Mouse (Mus musculus): ENCODE results near the gene Aste1. TPM values are rescaled to one million over a fixed set of nuclear protein-coding genes. Genes with fewer than 3 reads are reported as not detected.

Gene Aste1
- polyA plus RNA-seq, 1 experiment from 2014 or later, result 12.4 TPM

GRCm38 (mm10) chr9:105379533-105380145 is 15.6 kb upstream of the Aste1 start:
- Histone ChIP-seq H3K4me1 (replicated peaks) (peaks cover 13% of the 10 kb centered on the region), H3K4me3 (no peak overlapping the region), H3K27me3 (no peaks in the 10 kb centered on the region), H3K27ac (replicated peaks) (no peak overlapping the region), H3K4me2 (no peak overlapping the region), H3K36me3 (no peaks in the 10 kb centered on the region), H3K9ac (no peak overlapping the region), H3K9me3 (no peaks in the 10 kb centered on the region)
- peak; percentile 79 for ATAC-seq (ENCODE audit: low FRiP score, low read depth)
- 38% methylated on average over 8 of the region's 8 CpGs for WGBS

- no peaks in the 10 kb centered on the region for H3K9me3 ChIP-seq
Measured at GRCm38 (mm10) chr9:105387403-105387802, 7.8 kb upstream of the Aste1 start.

GRCm38 (mm10) chr9:105389289-105389688 is 5.9 kb upstream of the Aste1 start:
- Histone ChIP-seq H3K9me3 (no peaks in the 10 kb centered on the region), H3K9ac (no peak overlapping the region), H3K27me3 (0 out of 2 replicates have a peak, but pooled peaks cover 4% of the 10 kb centered on the region), H3K27ac (replicated peaks) (no peak overlapping the region), H3K36me3 (no peaks in the 10 kb centered on the region), H3K4me3 (no peak overlapping the region), H3K4me1 (replicated peaks) (no peaks in the 10 kb centered on the region), H3K4me2 (no peak overlapping the region)
- WGBS, result 13% methylated on average over 4 of the region's 4 CpGs
- ATAC-seq (ENCODE audit: low FRiP score, low read depth), result no peak

More at GRCm38 (mm10) chr9:105387403-105387802, 7.8 kb upstream of the Aste1 start:
- no peaks in the 10 kb centered on the region for H3K27me3 ChIP-seq
- 89% methylated on average over 5 of the region's 5 CpGs for WGBS
- no peak overlapping the region for H3K4me3 ChIP-seq
- no peak overlapping the region for H3K27ac ChIP-seq (replicated peaks)
- H3K9ac ChIP-seq, result no peak overlapping the region
- no peak overlapping the region for H3K4me2 ChIP-seq
- H3K36me3 ChIP-seq, result no peaks in the 10 kb centered on the region
- ATAC-seq (ENCODE audit: low FRiP score, low read depth), result no peak
- H3K4me1 ChIP-seq (replicated peaks), result no peaks in the 10 kb centered on the region

GRCm38 (mm10) chr9:105390616-105391015 is 4.6 kb upstream of the Aste1 start:
- ATAC-seq (ENCODE audit: low FRiP score, low read depth), result no peak
- Histone ChIP-seq H3K4me1 (replicated peaks) (peaks cover 7% of the 10 kb centered on the region; the same call in 1 of the 2 replicates), H3K9ac (no peak overlapping the region), H3K27me3 (0 out of 2 replicates have a peak, but pooled peaks cover 4% of the 10 kb centered on the region), H3K9me3 (no peaks in the 10 kb centered on the region), H3K27ac (replicated peaks) (no peak overlapping the region), H3K4me2 (no peak overlapping the region), H3K4me3 (no peak overlapping the region), H3K36me3 (no peaks in the 10 kb centered on the region)
- WGBS, result 70% methylated on average over 4 of the region's 5 CpGs

- no peaks in the 10 kb centered on the region for H3K9me3 ChIP-seq
- H3K4me3 ChIP-seq, result peak overlapping the region; percentile 93
- peak overlapping the region; percentile 92 for H3K4me2 ChIP-seq
- H3K4me1 ChIP-seq (replicated peaks), result peaks cover 43% of the 10 kb centered on the region
- H3K27me3 ChIP-seq, result 0 out of 2 replicates have a peak, but pooled peaks cover 4% of the 10 kb centered on the region
- H3K36me3 ChIP-seq, result peaks cover 9% of the 10 kb centered on the region; the same call in 1 of the 2 replicates
- ATAC-seq (ENCODE audit: low FRiP score, low read depth), result peak; percentile 40
- WGBS, result 13% methylated on average over 11 of the region's 11 CpGs
- peak overlapping the region; percentile 83; the same call in 1 of the 2 replicates for H3K27ac ChIP-seq (replicated peaks)
- H3K9ac ChIP-seq, result peak overlapping the region; percentile 74
Measured at GRCm38 (mm10) chr9:105394720-105395119, 472 bp upstream of the Aste1 start.

GRCm38 (mm10) chr9:105408549-105408948 is 13.4 kb downstream of the Aste1 start:
- no peaks in the 10 kb centered on the region for H3K4me1 ChIP-seq (replicated peaks)
- no peak overlapping the region for H3K27ac ChIP-seq (replicated peaks)
- peaks cover 15% of the 10 kb centered on the region; the same call in 1 of the 2 replicates for H3K36me3 ChIP-seq
- H3K27me3 ChIP-seq, result no peaks in the 10 kb centered on the region
- no peak overlapping the region for H3K4me3 ChIP-seq
- H3K9me3 ChIP-seq, result no peaks in the 10 kb centered on the region
- H3K9ac ChIP-seq, result no peak overlapping the region
- no peak overlapping the region for H3K4me2 ChIP-seq
- WGBS, result 93% methylated on average over 6 of the region's 6 CpGs
- ATAC-seq (ENCODE audit: low FRiP score, low read depth), result no peak

- H3K9ac ChIP-seq, result no peak overlapping the region
- ATAC-seq (ENCODE audit: low FRiP score, low read depth), result no peak
- H3K27me3 ChIP-seq, result no peaks in the 10 kb centered on the region
- no peak overlapping the region for H3K4me2 ChIP-seq
- peaks cover 45% of the 10 kb centered on the region for H3K36me3 ChIP-seq
- no peaks in the 10 kb centered on the region for H3K4me1 ChIP-seq (replicated peaks)
- H3K9me3 ChIP-seq, result no peaks in the 10 kb centered on the region
- H3K27ac ChIP-seq (replicated peaks), result no peak overlapping the region
- no peak overlapping the region for H3K4me3 ChIP-seq
- 96% methylated on average over 13 of the region's 13 CpGs for WGBS
Measured at GRCm38 (mm10) chr9:105459032-105459431, 63.8 kb downstream of the Aste1 start.

GRCm38 (mm10) chr9:105461496-105461895 is 66.3 kb downstream of the Aste1 start:
- Histone ChIP-seq H3K4me1 (replicated peaks) (no peaks in the 10 kb centered on the region), H3K27ac (replicated peaks) (no peak overlapping the region), H3K27me3 (no peaks in the 10 kb centered on the region), H3K4me2 (no peak overlapping the region), H3K9me3 (no peaks in the 10 kb centered on the region), H3K4me3 (no peak overlapping the region), H3K36me3 (peaks cover 46% of the 10 kb centered on the region), H3K9ac (no peak overlapping the region)
- ATAC-seq (ENCODE audit: low FRiP score, low read depth), result no peak
- 91% methylated on average over 7 of the region's 7 CpGs for WGBS

Other genes with a start within 250 kb of the Aste1 start
- gene Nek11, start 132 bp downstream of the Aste1 start, polyA plus RNA-seq (2015; fragmentation: Nextera tagmentation; extraction: Ambion mirVana), result 2.7 and 2.9 TPM in 2 replicates
- gene Atp2c1, start 131.9 kb downstream of the Aste1 start, polyA plus RNA-seq (2015; fragmentation: Nextera tagmentation; extraction: Ambion mirVana), result 98.8 and 101 TPM in 2 replicates
- 16.3 and 18.0 TPM in 2 replicates for gene Pik3r4, start 247.6 kb downstream of the Aste1 start, polyA plus RNA-seq (2015; fragmentation: Nextera tagmentation; extraction: Ambion mirVana)

Data from hindbrain, embryonic 15.5 days (tissue).